Mouse (Mus musculus): Measurements from ENCODE around the gene Bend7. TPM values are rescaled to one million over a fixed set of nuclear protein-coding genes. Genes with fewer than 3 reads are reported as not detected.

The Bend7 gene
- total and polyA plus RNA-seq, 3 experiments: not detected

DNA sequence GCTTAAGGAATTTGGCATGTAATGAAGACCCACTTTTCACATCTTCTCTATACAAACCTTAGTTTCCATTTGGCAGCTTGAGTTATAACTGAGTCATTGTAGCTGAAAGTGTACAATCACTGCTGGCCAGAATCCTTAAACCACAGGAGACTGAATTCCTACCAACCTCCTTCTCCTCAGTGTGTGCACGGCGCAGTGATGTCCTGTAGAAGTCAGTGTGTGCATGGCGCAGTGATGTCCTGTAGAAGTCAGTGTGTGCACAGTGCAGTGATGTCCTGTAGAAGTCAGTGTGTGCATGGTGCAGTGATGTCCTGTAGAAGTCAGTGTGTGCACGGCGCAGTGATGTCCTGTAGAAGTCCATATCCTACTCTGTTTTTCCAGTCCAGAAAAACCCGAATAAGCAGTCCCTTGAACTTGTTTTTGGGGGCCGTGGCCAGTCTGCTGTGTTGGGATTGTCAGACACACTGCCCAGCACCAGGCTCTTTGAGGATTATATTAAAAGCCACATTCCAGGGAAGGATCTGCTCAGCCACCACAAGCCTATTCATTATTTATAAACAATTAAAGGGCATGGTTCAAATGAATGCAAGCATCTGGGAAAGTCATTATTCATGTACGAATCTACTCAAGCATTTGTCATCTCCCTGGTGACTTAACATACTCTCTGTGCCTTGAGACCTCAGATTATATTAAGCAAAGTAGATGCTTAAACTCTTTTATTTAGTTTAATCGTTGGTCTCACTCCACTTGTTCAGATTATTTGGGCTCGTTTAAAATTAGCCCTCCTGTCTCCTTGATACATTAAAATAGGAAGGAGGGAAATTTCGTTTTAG lies 65.4 kb downstream of the Bend7 start:
- dilution Hi-C loops (cut with MboI; ENCODE audit: extremely low pct_ligation_motif_present, extremely low pct_unique_long_range_greater_than_20kb, low sequenced_read_pairs): no loop called here
- Histone ChIP-seq H3K36me3 (replicated peaks in 1 of 2; ENCODE audit: control insufficient read depth in 1 of 2, insufficient read depth in 1 of 2, low read length in 1 of 2) (no peaks in the 10 kb centered on the region), H3K4me1 (ENCODE audit: control insufficient read depth in 1 of 2, insufficient read depth in 2 of 2) (peaks cover 3 to 31% of the 10 kb centered on the region in 2 experiments; a peak in 3 of 4 replicates), H3K9me3 (replicated peaks; ENCODE audit: low read length) (no peaks in the 10 kb centered on the region), H3K79me2 (replicated peaks; ENCODE audit: control insufficient read depth, extremely low read depth, insufficient read depth, poor library complexity, severe bottlenecking) (no peaks in the 10 kb centered on the region), H3K27me3 (replicated peaks) (no peaks in the 10 kb centered on the region), H3K4me2 (ENCODE audit: insufficient read depth, low read depth, poor library complexity, severe bottlenecking) (no peak overlapping the region), H3K9ac (ENCODE audit: insufficient read depth, low read depth) (no peak overlapping the region), H3K4me3 (replicated peaks in 1 of 3; ENCODE audit: low read depth in 2 of 3, low read length in 2 of 3, poor library complexity in 1 of 3) (no peak overlapping the region), H3K27ac (ENCODE audit: insufficient read depth, low read depth) (no peak overlapping the region)
- in situ Hi-C loops (cut with MboI; ENCODE audit: low pct_ligation_motif_present, low pct_unique_long_range_greater_than_20kb, low sequenced_read_pairs): no loop called here
- no peak for DNase-seq (ENCODE audit: extremely low read depth)
- no peak for TF ChIP-seq RCOR1 (conservative IDR thresholded peaks at IDR 0.05; ENCODE audit: low read depth, low read length)
- TF ChIP-seq IRF4 (IDR thresholded peaks at IDR 0.05; ENCODE audit: low read depth, low read length): no peak
- no peak for TF ChIP-seq TCF12 (IDR thresholded peaks at IDR 0.05; ENCODE audit: low read depth, low read length)
- TF ChIP-seq JUN (IDR thresholded peaks at IDR 0.05; ENCODE audit: insufficient read depth, low read depth, low read length): no peak
- no peak for TF ChIP-seq ZKSCAN1 (IDR thresholded peaks at IDR 0.05; ENCODE audit: borderline replicate concordance, low read depth, low read length)
- TF ChIP-seq ELF1 (IDR thresholded peaks at IDR 0.05; ENCODE audit: low read depth, low read length): no peak
- TF ChIP-seq ZMIZ1 (IDR thresholded peaks at IDR 0.05; ENCODE audit: low read depth, low read length): no peak
- TF ChIP-seq GABPA (IDR thresholded peaks at IDR 0.05; ENCODE audit: insufficient replicate concordance, low read depth, low read length): no peak

- H3K9ac ChIP-seq (ENCODE audit: insufficient read depth, low read depth): no peak overlapping the region
- DNase-seq (ENCODE audit: extremely low read depth): peak; percentile 53
- peaks cover 3 to 31% of the 10 kb centered on the region in 2 experiments; a peak in 3 of 4 replicates for H3K4me1 ChIP-seq (ENCODE audit: control insufficient read depth in 1 of 2, insufficient read depth in 2 of 2)
- TF ChIP-seq MEF2A (IDR thresholded peaks at IDR 0.05; ENCODE audit: borderline replicate concordance, low read depth, low read length) (0 out of 2 replicates have a peak, but pooled peaks have one; percentile 28), SMC3 (IDR thresholded peaks at IDR 0.05; ENCODE audit: low read depth, low read length) (no peak), ZC3H11A (IDR thresholded peaks at IDR 0.05; ENCODE audit: low read depth, low read length) (no peak), TCF12 (IDR thresholded peaks at IDR 0.05; ENCODE audit: low read depth, low read length) (no peak), IRF4 (IDR thresholded peaks at IDR 0.05; ENCODE audit: low read depth, low read length) (0 out of 2 replicates have a peak, but pooled peaks have one; percentile 10), BHLHE40 (IDR thresholded peaks at IDR 0.05; ENCODE audit: low read depth, low read length) (peak; percentile 55), ETS1 (conservative IDR thresholded peaks at IDR 0.05; ENCODE audit: low read depth, low read length) (peak; percentile 24; the same call in 1 of the 2 replicates), EP300 (IDR thresholded peaks at IDR 0.05; ENCODE audit: low read length) (peak; percentile 63), POLR2AphosphoS2 (IDR thresholded peaks at IDR 0.05; ENCODE audit: low read depth, low read length) (no peak), ZNF384 (IDR thresholded peaks at IDR 0.05; ENCODE audit: low read depth, low read length) (peak; percentile 77)
- in situ Hi-C loops (cut with MboI; ENCODE audit: low pct_ligation_motif_present, low pct_unique_long_range_greater_than_20kb, low sequenced_read_pairs) (no loop called here), dilution Hi-C loops (cut with MboI; ENCODE audit: extremely low pct_ligation_motif_present, extremely low pct_unique_long_range_greater_than_20kb, low sequenced_read_pairs) (no loop called here)
- H3K27ac ChIP-seq (ENCODE audit: insufficient read depth, low read depth): no peak overlapping the region
- H3K9me3 ChIP-seq (replicated peaks; ENCODE audit: low read length): no peaks in the 10 kb centered on the region
- H3K4me2 ChIP-seq (ENCODE audit: insufficient read depth, low read depth, poor library complexity, severe bottlenecking): no peak overlapping the region
- H3K4me3 ChIP-seq (replicated peaks in 1 of 3; ENCODE audit: low read depth in 2 of 3, low read length in 2 of 3, poor library complexity in 1 of 3): no peak overlapping the region
- no peaks in the 10 kb centered on the region for H3K79me2 ChIP-seq (replicated peaks; ENCODE audit: control insufficient read depth, extremely low read depth, insufficient read depth, poor library complexity, severe bottlenecking)
- no peaks in the 10 kb centered on the region for H3K36me3 ChIP-seq (replicated peaks in 1 of 2; ENCODE audit: control insufficient read depth in 1 of 2, insufficient read depth in 1 of 2, low read length in 1 of 2)
- no peaks in the 10 kb centered on the region for H3K27me3 ChIP-seq (replicated peaks)
These were observed 66.4 kb downstream of the Bend7 start for GRCm38 (mm10) chr2:4784012-4784411.
